Mouse (Mus musculus): ENCODE data around the gene Rora. TPM values are rescaled to one million over a fixed set of nuclear protein-coding genes. Genes with fewer than 3 reads are reported as not detected.

Rora gene
- polyA plus RNA-seq, 1 experiment from 2014 or later: 6.0 TPM

DNA sequence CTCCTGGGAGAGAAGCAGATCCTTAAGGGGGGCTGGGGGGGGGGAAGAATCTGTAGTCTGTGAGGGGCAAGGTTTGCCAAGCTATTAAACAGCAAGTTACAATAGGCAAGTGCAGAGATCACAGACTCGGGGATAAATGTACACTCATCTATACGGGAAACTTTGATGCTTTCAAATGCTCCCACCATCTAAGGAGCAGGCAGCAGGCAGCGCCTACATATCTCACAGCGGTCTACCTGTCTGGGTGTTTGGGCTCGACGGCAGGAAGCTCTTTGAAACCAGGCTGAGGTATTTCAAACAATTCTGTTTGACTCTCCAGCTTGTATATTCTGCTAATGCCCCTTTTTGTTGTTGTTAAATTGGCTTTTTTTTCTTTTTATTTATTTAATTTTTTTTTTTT is 457.1 kb downstream of the Rora start:
- no peak overlapping the region for H3K9ac ChIP-seq (ENCODE audit: low read length)
- H3K27me3 ChIP-seq (ENCODE audit: control insufficient read depth, insufficient read depth, low read length): no peaks in the 10 kb centered on the region
- no peak overlapping the region for H3K4me3 ChIP-seq (ENCODE audit: low read depth, low read length)
- no peaks in the 10 kb centered on the region for H3K36me3 ChIP-seq (ENCODE audit: control insufficient read depth, insufficient read depth, low read length)
- no peaks in the 10 kb centered on the region for H3K9me3 ChIP-seq (ENCODE audit: control insufficient read depth, low read length)
- WGBS: 70% methylated on average over 6 of the region's 6 CpGs
- H3K27ac ChIP-seq (ENCODE audit: low read depth, low read length): no peak overlapping the region
- H3K4me1 ChIP-seq (replicated peaks; ENCODE audit: control insufficient read depth, insufficient read depth, low read length): no peaks in the 10 kb centered on the region; the same call in 1 of the 2 replicates
- DNase-seq (ENCODE audit: low spot score) (no peak), ATAC-seq (replicated peaks; ENCODE audit: low FRiP score) (no peak)
- H3K4me2 ChIP-seq (ENCODE audit: low read depth, low read length, severe bottlenecking): no peak overlapping the region

DNA sequence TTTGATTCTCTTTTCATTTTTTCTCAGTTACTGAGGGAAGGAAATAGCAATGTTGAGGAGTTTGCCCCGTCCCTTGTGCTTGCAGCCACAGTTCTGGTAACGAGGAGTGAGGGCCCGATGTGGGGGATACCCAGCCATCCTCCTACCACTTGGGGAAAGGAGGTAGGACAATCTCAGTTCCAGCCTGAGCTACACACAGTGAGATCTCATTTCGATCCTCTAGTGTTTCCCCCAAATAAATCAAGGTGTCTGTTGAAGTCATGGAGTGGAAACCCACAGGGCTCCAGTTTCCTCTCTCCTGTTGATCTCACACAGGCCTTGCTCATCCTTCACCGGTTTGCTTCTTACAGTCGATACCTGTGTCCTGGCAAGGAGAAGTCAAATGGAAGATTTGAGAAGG is 458.0 kb downstream of the Rora start:
- 82% methylated on average over 6 of the region's 6 CpGs for WGBS
- H3K4me2 ChIP-seq (ENCODE audit: low read depth, low read length, severe bottlenecking): no peak overlapping the region
- no peak for DNase-seq (ENCODE audit: low spot score)

DNA sequence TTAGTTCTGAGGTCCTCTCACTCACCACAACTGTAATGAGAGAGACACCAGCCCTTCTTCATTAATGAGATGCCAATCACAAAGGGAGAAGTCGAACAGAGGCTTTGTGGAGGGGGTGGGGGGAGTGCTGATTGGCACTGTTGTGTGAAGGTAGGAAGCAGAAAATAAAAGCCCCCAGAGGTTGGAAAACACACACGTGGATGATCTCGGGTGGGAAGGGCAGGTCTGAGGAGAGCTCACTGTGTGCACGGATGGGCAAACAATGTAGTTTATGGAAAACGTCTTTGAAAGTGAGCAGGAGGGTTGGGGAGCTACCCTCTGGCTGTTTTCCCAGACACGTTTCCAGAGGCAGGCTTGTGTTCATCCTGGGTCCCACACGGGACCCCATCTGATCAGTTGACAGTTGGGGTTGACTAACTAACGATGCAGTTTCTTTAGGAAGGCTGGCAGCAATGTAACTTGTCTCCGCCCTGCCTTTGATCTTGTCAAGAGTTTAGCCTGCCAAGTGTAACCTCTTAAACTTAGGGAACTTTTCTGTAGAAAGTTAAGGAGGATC is 460.9 kb downstream of the Rora start:
- Histone ChIP-seq H3K27me3 (ENCODE audit: control insufficient read depth, insufficient read depth, low read length) (no peaks in the 10 kb centered on the region), H3K4me1 (replicated peaks; ENCODE audit: control insufficient read depth, insufficient read depth, low read length) (peaks cover 6% of the 10 kb centered on the region; the same call in 1 of the 2 replicates), H3K9ac (ENCODE audit: low read length) (no peak overlapping the region), H3K27ac (ENCODE audit: low read depth, low read length) (no peak overlapping the region), H3K4me2 (ENCODE audit: low read depth, low read length, severe bottlenecking) (no peak overlapping the region), H3K36me3 (ENCODE audit: control insufficient read depth, insufficient read depth, low read length) (no peaks in the 10 kb centered on the region), H3K9me3 (ENCODE audit: control insufficient read depth, low read length) (no peaks in the 10 kb centered on the region), H3K4me3 (ENCODE audit: low read depth, low read length) (no peak overlapping the region)
- DNase-seq (ENCODE audit: low spot score) (no peak), ATAC-seq (replicated peaks; ENCODE audit: low FRiP score) (no peak)
- 25% methylated on average over 9 of the region's 9 CpGs for WGBS

More for the DNA sequence above, 458.0 kb downstream of the Rora start:
- Histone ChIP-seq H3K27ac (ENCODE audit: low read depth, low read length) (no peak overlapping the region), H3K9ac (ENCODE audit: low read length) (no peak overlapping the region), H3K4me3 (ENCODE audit: low read depth, low read length) (no peak overlapping the region), H3K27me3 (ENCODE audit: control insufficient read depth, insufficient read depth, low read length) (no peaks in the 10 kb centered on the region), H3K4me1 (replicated peaks; ENCODE audit: control insufficient read depth, insufficient read depth, low read length) (no peaks in the 10 kb centered on the region; the same call in 1 of the 2 replicates), H3K9me3 (ENCODE audit: control insufficient read depth, low read length) (no peaks in the 10 kb centered on the region), H3K36me3 (ENCODE audit: control insufficient read depth, insufficient read depth, low read length) (no peaks in the 10 kb centered on the region)
- no peak for ATAC-seq (replicated peaks; ENCODE audit: low FRiP score)

DNA sequence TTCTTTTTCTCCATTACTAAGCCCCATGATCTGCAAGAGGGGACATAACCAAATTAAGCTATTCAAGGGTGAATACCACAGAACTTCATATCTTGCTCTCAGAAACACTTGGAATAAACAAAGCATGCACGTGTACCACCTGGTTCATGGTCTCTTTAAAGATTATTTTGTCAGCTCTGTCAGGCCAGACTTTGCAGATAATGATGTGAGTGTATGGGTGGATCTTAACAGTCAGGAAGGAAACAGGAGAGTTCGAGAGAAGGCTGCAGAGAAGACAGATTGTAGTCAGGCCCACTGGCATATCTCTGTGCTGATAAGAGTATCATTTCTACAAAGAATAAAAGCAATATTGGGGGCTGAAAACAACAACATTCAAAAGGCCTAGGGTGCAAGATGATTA is 463.2 kb downstream of the Rora start:
- WGBS: 79% methylated on average over 2 of the region's 2 CpGs
- DNase-seq (ENCODE audit: low spot score) (no peak), ATAC-seq (replicated peaks; ENCODE audit: low FRiP score) (no peak)

DNA sequence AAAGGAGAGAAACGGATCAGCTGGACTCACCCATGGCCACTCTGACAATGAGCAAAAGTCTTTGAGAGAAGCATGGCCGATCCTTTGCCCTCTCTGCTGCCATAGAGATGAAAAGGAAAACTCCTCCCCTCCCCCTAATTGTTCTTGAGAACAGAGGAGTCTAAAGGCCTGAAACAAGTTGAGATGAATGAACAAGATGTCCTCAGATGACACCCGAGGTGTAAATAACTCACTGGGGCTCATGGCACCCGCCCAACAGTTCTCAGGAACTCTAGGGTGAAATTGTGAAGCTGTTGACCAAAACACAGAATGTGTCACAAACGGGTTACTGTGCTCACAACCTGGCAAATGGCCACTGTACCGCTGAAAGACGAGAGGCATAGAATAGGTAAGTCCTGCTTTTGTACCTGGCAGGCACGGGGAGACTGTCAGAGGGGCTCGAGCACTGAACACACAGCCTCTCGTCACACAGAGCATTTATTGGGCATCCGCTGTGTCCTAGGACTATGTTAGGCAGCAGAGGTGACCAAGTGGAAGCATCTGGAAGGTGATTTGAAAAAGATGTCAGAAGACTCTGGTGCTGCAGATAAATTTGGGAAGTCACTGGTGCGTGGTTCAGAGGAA is 467.6 kb downstream of the Rora start:
- WGBS: 56% methylated on average over 12 of the region's 12 CpGs
- no peak overlapping the region for H3K4me2 ChIP-seq (ENCODE audit: low read depth, low read length, severe bottlenecking)
- peaks cover 10% of the 10 kb centered on the region for H3K4me1 ChIP-seq (replicated peaks; ENCODE audit: control insufficient read depth, insufficient read depth, low read length)
- no peaks in the 10 kb centered on the region for H3K9me3 ChIP-seq (ENCODE audit: control insufficient read depth, low read length)
- H3K9ac ChIP-seq (ENCODE audit: low read length): no peak overlapping the region
- no peak overlapping the region for H3K4me3 ChIP-seq (ENCODE audit: low read depth, low read length)
- no peaks in the 10 kb centered on the region for H3K36me3 ChIP-seq (ENCODE audit: control insufficient read depth, insufficient read depth, low read length)
- no peaks in the 10 kb centered on the region for H3K27me3 ChIP-seq (ENCODE audit: control insufficient read depth, insufficient read depth, low read length)
- no peak overlapping the region for H3K27ac ChIP-seq (ENCODE audit: low read depth, low read length)
- no peak for DNase-seq (ENCODE audit: low spot score)
- no peak for ATAC-seq (replicated peaks; ENCODE audit: low FRiP score)

More for the DNA sequence above, 463.2 kb downstream of the Rora start:
- Histone ChIP-seq H3K27me3 (ENCODE audit: control insufficient read depth, insufficient read depth, low read length) (no peaks in the 10 kb centered on the region), H3K4me3 (ENCODE audit: low read depth, low read length) (no peak overlapping the region), H3K36me3 (ENCODE audit: control insufficient read depth, insufficient read depth, low read length) (no peaks in the 10 kb centered on the region), H3K9me3 (ENCODE audit: control insufficient read depth, low read length) (no peaks in the 10 kb centered on the region), H3K4me1 (replicated peaks; ENCODE audit: control insufficient read depth, insufficient read depth, low read length) (peaks cover 6% of the 10 kb centered on the region; the same call in 1 of the 2 replicates), H3K9ac (ENCODE audit: low read length) (no peak overlapping the region), H3K4me2 (ENCODE audit: low read depth, low read length, severe bottlenecking) (no peak overlapping the region), H3K27ac (ENCODE audit: low read depth, low read length) (no peak overlapping the region)

DNA sequence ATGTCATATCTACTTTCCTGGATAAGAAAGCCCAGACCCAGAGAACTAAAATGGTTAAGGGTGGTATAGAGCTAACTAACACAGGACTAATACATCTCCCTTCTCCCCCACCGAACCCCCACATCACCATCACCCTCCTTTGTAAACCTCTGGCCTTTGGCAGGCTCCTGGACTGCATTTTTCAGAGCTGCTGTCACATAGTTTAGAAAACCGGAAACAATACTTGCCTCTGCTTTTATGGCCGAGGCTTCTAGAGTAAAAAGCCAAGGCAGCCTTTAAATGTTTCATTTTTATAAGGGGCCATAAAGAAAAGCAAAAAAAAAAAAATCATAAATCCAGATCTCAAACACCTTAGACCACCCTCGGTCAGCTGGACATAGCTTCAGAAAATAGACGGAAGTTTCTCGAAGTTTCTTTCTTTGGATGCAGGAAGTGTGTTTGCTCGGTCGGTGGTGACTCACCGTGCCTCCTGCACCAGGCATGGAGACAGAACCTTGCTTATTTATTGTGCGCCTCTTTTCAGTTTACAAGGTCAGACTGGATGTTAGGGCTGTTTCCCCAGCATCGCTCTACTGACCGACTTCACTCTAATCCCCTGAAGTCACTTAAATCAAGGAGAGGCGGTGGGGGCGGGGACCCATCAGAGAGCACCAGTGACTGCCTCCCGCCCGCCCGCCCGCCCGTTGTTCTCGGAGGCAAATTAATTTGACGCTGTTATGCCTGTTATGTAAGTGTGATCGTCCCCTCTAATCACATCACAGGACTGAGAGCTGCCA is 471.6 kb downstream of the Rora start:
- peak overlapping the region; percentile 40; the same call in 1 of the 2 replicates for H3K4me2 ChIP-seq (ENCODE audit: low read depth, low read length, severe bottlenecking)
- no peaks in the 10 kb centered on the region for H3K36me3 ChIP-seq (ENCODE audit: control insufficient read depth, insufficient read depth, low read length)
- peak; percentile 59 for DNase-seq (ENCODE audit: low spot score)
- no peaks in the 10 kb centered on the region for H3K9me3 ChIP-seq (ENCODE audit: control insufficient read depth, low read length)
- no peak for ATAC-seq (replicated peaks; ENCODE audit: low FRiP score)
- H3K27me3 ChIP-seq (ENCODE audit: control insufficient read depth, insufficient read depth, low read length): no peaks in the 10 kb centered on the region
- H3K27ac ChIP-seq (ENCODE audit: low read depth, low read length): no peak overlapping the region
- peaks cover 3% of the 10 kb centered on the region for H3K4me1 ChIP-seq (replicated peaks; ENCODE audit: control insufficient read depth, insufficient read depth, low read length)
- H3K9ac ChIP-seq (ENCODE audit: low read length): no peak overlapping the region
- 17% methylated on average over 22 of the region's 22 CpGs for WGBS
- H3K4me3 ChIP-seq (ENCODE audit: low read depth, low read length): peak overlapping the region; percentile 6; the same call in 1 of the 2 replicates

DNA sequence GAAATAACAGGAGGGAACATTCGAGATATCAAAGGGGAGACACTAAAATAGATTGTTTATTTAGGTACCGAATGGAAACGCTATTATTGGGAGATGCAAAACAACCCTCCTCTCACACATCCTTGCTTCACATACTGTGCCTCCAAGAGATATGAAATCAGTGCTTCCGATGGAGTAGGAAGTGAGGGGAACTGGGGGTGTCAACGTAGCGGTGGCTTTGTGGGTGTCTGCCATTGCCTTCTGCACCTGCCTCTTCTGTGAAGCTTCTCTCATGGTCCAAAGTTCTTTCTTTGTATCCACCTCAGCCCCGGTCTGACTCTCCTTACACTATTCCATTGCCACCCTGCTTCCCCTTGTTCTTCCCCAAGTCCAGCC is 472.2 kb downstream of the Rora start:
- Histone ChIP-seq H3K4me2 (ENCODE audit: low read depth, low read length, severe bottlenecking) (peak overlapping the region; percentile 40; the same call in 1 of the 2 replicates), H3K9me3 (ENCODE audit: control insufficient read depth, low read length) (no peaks in the 10 kb centered on the region), H3K36me3 (ENCODE audit: control insufficient read depth, insufficient read depth, low read length) (no peaks in the 10 kb centered on the region), H3K4me3 (ENCODE audit: low read depth, low read length) (0 out of 2 replicates have a peak overlapping the region, but pooled peaks have one; percentile 6), H3K27me3 (ENCODE audit: control insufficient read depth, insufficient read depth, low read length) (no peaks in the 10 kb centered on the region), H3K9ac (ENCODE audit: low read length) (no peak overlapping the region), H3K4me1 (replicated peaks; ENCODE audit: control insufficient read depth, insufficient read depth, low read length) (peaks cover 3% of the 10 kb centered on the region), H3K27ac (ENCODE audit: low read depth, low read length) (no peak overlapping the region)
- ATAC-seq (replicated peaks; ENCODE audit: low FRiP score) (no peak), DNase-seq (ENCODE audit: low spot score) (no peak)
- 57% methylated on average over 7 of the region's 7 CpGs for WGBS

DNA sequence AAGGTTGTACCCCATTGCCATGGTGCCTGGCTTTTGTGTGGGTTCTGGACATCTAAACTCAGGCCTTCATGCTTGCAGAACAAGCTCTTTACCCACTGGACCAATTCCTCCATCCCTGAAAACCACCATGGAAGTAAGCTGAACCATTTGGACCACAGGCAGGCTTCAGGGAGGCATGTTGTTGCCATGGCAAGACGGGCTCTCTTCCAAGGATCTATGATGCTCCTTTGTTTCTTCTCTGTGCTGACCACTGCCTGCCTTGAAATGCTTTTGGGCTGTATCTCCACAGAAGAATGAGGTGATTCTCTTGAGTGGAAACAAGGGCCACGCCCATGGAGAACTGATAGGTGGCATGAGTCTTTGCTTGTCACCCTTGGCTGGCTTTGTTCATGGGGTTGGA is 473.0 kb downstream of the Rora start:
- no peak overlapping the region for H3K9ac ChIP-seq (ENCODE audit: low read length)
- H3K4me1 ChIP-seq (replicated peaks; ENCODE audit: control insufficient read depth, insufficient read depth, low read length): peaks cover 3% of the 10 kb centered on the region
- H3K27me3 ChIP-seq (ENCODE audit: control insufficient read depth, insufficient read depth, low read length): no peaks in the 10 kb centered on the region
- no peak overlapping the region for H3K4me2 ChIP-seq (ENCODE audit: low read depth, low read length, severe bottlenecking)
- DNase-seq (ENCODE audit: low spot score) (no peak), ATAC-seq (replicated peaks; ENCODE audit: low FRiP score) (no peak)
- WGBS: 90% methylated on average over 2 of the region's 2 CpGs
- H3K27ac ChIP-seq (ENCODE audit: low read depth, low read length): no peak overlapping the region
- no peaks in the 10 kb centered on the region for H3K9me3 ChIP-seq (ENCODE audit: control insufficient read depth, low read length)
- H3K4me3 ChIP-seq (ENCODE audit: low read depth, low read length): no peak overlapping the region
- no peaks in the 10 kb centered on the region for H3K36me3 ChIP-seq (ENCODE audit: control insufficient read depth, insufficient read depth, low read length)

Data from forebrain, embryonic 11.5 days (tissue).